Mouse (Mus musculus) heart, postnatal 0 days (tissue): Measurements from ENCODE around the gene Ank2.

Experiments used
- CTCF ChIP-seq: IDR thresholded peaks from 2 replicates; pipeline ENCODE4 v1.5.1; 2016; ENCODE audit warnings: antibody characterized with exemption, control low read depth, low read depth
- EP300 ChIP-seq: IDR thresholded peaks from 2 replicates; pipeline ENCODE4 v1.6.1; 2016; ENCODE audit warnings: antibody characterized with exemption, low read depth

DNA sequence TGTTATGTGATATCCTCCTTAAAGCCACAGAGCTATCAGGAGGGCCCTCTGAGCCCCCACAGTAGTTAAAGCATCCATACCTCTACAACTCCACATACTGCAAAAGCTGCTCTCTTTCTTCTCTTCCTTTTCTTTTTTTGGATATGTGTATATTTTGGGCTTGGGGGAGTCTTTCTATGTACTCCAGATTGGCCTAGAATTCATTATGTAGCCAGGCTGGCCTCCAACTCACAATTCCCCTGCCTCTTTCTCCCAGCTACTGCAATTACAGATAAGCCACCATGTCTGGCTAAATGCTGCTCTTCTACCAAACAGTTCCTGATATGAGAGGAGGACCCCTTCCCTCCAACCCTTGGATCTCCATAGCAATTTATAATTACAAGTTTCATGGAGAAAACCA, 250.5 kb downstream of the Ank2 start:
- TF ChIP-seq CTCF = no peak
- TF ChIP-seq EP300 = no peak
